Mouse (Mus musculus) activated CD4-positive, CD25-positive, alpha-beta regulatory T cell, adult 4 months (primary cell): ENCODE measurements around the gene Shkbp1. TPM values are rescaled to one million over a fixed set of nuclear protein-coding genes. Genes with fewer than 3 reads are reported as not detected.

ENCODE experiments used
- ATAC-seq: one replicate; pipeline ENCODE4 v1.8.0; 2017
- polyA plus RNA-seq, 2 experiments: library from polyadenylated mRNA; unstranded; fragments of 100-300 nt; shearing (Covaris generic); gene quantifications; one replicate each; pipeline ENCODE4 v1.2.1; 2017

Gene Shkbp1
- polyA plus RNA-seq, 2 experiments from 2014 or later: 48.9 to 66.0 TPM

GRCm38 (mm10) chr7:27366082-27366844 lies 10.4 kb upstream of the Shkbp1 start:
- ATAC-seq: no peak

- no peak for ATAC-seq
These were observed 8.6 kb upstream of the Shkbp1 start for GRCm38 (mm10) chr7:27364379-27364778.

- ATAC-seq: peak; percentile 78
These were observed 5.6 kb upstream of the Shkbp1 start for GRCm38 (mm10) chr7:27361283-27361946.

- no peak for ATAC-seq
These were observed 4.9 kb upstream of the Shkbp1 start for GRCm38 (mm10) chr7:27360749-27361148.

GRCm38 (mm10) chr7:27359706-27360358 lies 4.0 kb upstream of the Shkbp1 start:
- no peak for ATAC-seq

- no peak for ATAC-seq
These were observed 3.3 kb upstream of the Shkbp1 start for GRCm38 (mm10) chr7:27359162-27359561.

GRCm38 (mm10) chr7:27357595-27357978 lies 1.8 kb upstream of the Shkbp1 start:
- peak; percentile 40 for ATAC-seq

GRCm38 (mm10) chr7:27356861-27357594 lies 1.2 kb upstream of the Shkbp1 start, which contains the start of gene Gm20479:
Gm20479 (minus strand) TSS chr7:27357419.
- no peak for ATAC-seq

GRCm38 (mm10) chr7:27356248-27356647 lies 429 bp upstream of the Shkbp1 start:
- peak; percentile 38 for ATAC-seq

- no peak for ATAC-seq
These were observed 558 bp downstream of the Shkbp1 start for GRCm38 (mm10) chr7:27355261-27355660.

GRCm38 (mm10) chr7:27354783-27355182 lies 1.0 kb downstream of the Shkbp1 start:
- ATAC-seq: no peak

- ATAC-seq: no peak
These were observed 1.7 kb downstream of the Shkbp1 start for GRCm38 (mm10) chr7:27354144-27354543.

GRCm38 (mm10) chr7:27345444-27345843 lies 10.4 kb downstream of the Shkbp1 start:
- no peak for ATAC-seq

GRCm38 (mm10) chr7:27342595-27342994 lies 13.2 kb downstream of the Shkbp1 start:
- peak; percentile 28 for ATAC-seq

- ATAC-seq: no peak
These were observed 16.3 kb downstream of the Shkbp1 start for GRCm38 (mm10) chr7:27339519-27339918.

- ATAC-seq: no peak
These were observed 16.7 kb downstream of the Shkbp1 start for GRCm38 (mm10) chr7:27339114-27339513.

GRCm38 (mm10) chr7:27337175-27337853 lies 18.5 kb downstream of the Shkbp1 start, which contains the start of gene Ltbp4:
Ltbp4 (minus strand) TSS chr7:27337692.
- ATAC-seq: no peak

- ATAC-seq: peak; percentile 68
These were observed 19.6 kb downstream of the Shkbp1 start for GRCm38 (mm10) chr7:27335928-27336823.

GRCm38 (mm10) chr7:27335011-27335720 lies 20.7 kb downstream of the Shkbp1 start:
- ATAC-seq: no peak

GRCm38 (mm10) chr7:27334405-27334911 lies 21.4 kb downstream of the Shkbp1 start:
- no peak for ATAC-seq
